Mouse (Mus musculus): ENCODE measurements around the gene Rdh7.
"Not testable (repeated sequence)": the region's sequence is repeated elsewhere in the genome, so short reads cannot be mapped to it uniquely, and the experiment has no call there.

Gene Rdh7

GRCm38 (mm10) chr10:127893163-127894022 lies 4.8 kb upstream of the Rdh7 start:
- DNase-seq (ENCODE audit: low read depth, low spot score) = not testable (repeated sequence)

- no peak for DNase-seq (ENCODE audit: low read depth, low spot score)
Observed at GRCm38 (mm10) chr10:127891481-127891880, 2.9 kb upstream of the Rdh7 start.

- DNase-seq (ENCODE audit: low read depth, low spot score) = no peak
Observed at GRCm38 (mm10) chr10:127886971-127887370, 1.6 kb downstream of the Rdh7 start.

GRCm38 (mm10) chr10:127886551-127886950 lies 2.1 kb downstream of the Rdh7 start:
- no peak for DNase-seq (ENCODE audit: low read depth, low spot score)

- DNase-seq (ENCODE audit: low read depth, low spot score) = no peak
Observed at GRCm38 (mm10) chr10:127881041-127881440, 7.6 kb downstream of the Rdh7 start.

GRCm38 (mm10) chr10:127879155-127879688 lies 9.4 kb downstream of the Rdh7 start:
- no peak for DNase-seq (ENCODE audit: low read depth, low spot score)

GRCm38 (mm10) chr10:127878262-127879057 lies 10.2 kb downstream of the Rdh7 start:
- no peak for DNase-seq (ENCODE audit: low read depth, low spot score)

GRCm38 (mm10) chr10:127877681-127878080 lies 10.9 kb downstream of the Rdh7 start:
- DNase-seq (ENCODE audit: low read depth, low spot score) = no peak

GRCm38 (mm10) chr10:127872484-127872883 lies 16.1 kb downstream of the Rdh7 start:
- no peak for DNase-seq (ENCODE audit: low read depth, low spot score)

- DNase-seq (ENCODE audit: low read depth, low spot score) = no peak
Observed at GRCm38 (mm10) chr10:127866232-127866631, 22.4 kb downstream of the Rdh7 start, which contains the start of gene Rdh16f2. TSS of gene Rdh16f2 (plus strand) at chr10:127866474.

- DNase-seq (ENCODE audit: low read depth, low spot score) = no peak
Observed at GRCm38 (mm10) chr10:127864931-127865330, 23.7 kb downstream of the Rdh7 start.

- DNase-seq (ENCODE audit: low read depth, low spot score) = no peak
Observed at GRCm38 (mm10) chr10:127856376-127856775, 32.2 kb downstream of the Rdh7 start.

- no peak for DNase-seq (ENCODE audit: low read depth, low spot score)
Observed at GRCm38 (mm10) chr10:127849628-127850027, 39.0 kb downstream of the Rdh7 start, which contains the start of gene Rdh19. TSS of gene Rdh19 (plus strand) at chr10:127849928.

- DNase-seq (ENCODE audit: low read depth, low spot score) = no peak
Observed at GRCm38 (mm10) chr10:127848089-127848488, 40.5 kb downstream of the Rdh7 start.

GRCm38 (mm10) chr10:127845945-127846344 lies 42.7 kb downstream of the Rdh7 start:
- DNase-seq (ENCODE audit: low read depth, low spot score) = not testable (repeated sequence)

- no peak for DNase-seq (ENCODE audit: low read depth, low spot score)
Observed at GRCm38 (mm10) chr10:127840776-127841175, 47.8 kb downstream of the Rdh7 start.

- no peak for DNase-seq (ENCODE audit: low read depth, low spot score)
Observed at GRCm38 (mm10) chr10:127838539-127838938, 50.1 kb downstream of the Rdh7 start.

GRCm38 (mm10) chr10:127837793-127838192 lies 50.8 kb downstream of the Rdh7 start:
- DNase-seq (ENCODE audit: low read depth, low spot score) = not testable (repeated sequence)

- no peak for DNase-seq (ENCODE audit: low read depth, low spot score)
Observed at GRCm38 (mm10) chr10:127835292-127835691, 53.3 kb downstream of the Rdh7 start.

GRCm38 (mm10) chr10:127834186-127834585 lies 54.4 kb downstream of the Rdh7 start:
- DNase-seq (ENCODE audit: low read depth, low spot score) = not testable (repeated sequence)
